Mouse (Mus musculus): ENCODE measurements at regions not wholly inside any gene's neighbourhood (a gene's known extent, or its start where the extent isn't known, plus 50 kb on each side); places are given as distances from the start of the nearest gene placed in this dataset.

- DNase-seq (ENCODE audit: low spot score): no peak
Measured at GRCm38 (mm10) chr13:97308431-97308830, 67.5 kb downstream of the Enc1 start.

Data from heart, adult 8-10 months (tissue).